Mouse (Mus musculus) cerebellum, adult 8-10 months (tissue): ENCODE measurements around the gene Shank3.

Experiments used
- DNase-seq: peaks from one replicate; pipeline ENCODE4 v3.0.0; 2022

The Shank3 gene

DNA sequence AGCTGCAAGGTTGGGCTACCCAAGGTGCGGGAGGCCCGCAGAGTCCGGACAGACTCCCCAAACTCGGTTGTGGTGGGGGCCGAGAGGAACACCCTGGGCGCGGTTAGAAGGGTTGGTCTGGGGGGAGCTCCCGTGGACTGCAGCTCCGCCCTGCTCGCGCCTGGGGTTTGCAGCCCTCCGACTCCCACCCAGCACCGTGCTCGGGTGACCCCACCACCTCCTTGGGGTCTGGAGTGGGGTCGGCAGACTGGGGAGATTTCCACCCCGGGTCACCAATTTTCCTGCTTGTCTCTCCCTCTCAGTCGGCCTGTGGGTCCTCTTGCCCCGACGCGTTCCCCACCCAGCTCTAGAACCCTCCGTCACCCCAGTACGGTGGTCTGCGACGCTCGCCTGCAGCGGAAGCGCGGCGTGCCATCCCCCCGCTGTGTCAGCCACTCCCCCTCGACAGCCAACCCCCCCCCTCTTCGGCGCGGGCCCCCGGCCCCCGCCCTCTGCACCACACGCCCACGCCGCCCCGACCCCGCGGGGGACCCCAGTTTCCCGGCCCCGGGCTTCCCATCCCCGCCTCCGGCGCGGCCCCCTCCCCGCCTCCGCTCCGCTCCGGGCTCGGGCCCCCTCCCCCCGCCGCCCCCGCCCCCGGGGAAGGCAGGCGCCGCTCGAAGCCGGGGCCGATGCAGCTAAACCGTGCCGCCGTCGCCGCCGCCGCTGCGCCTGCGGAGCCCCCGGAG is at the start of gene Shank3:
Shank3 (plus strand) TSS at position 663 of the 728 bp plus-strand sequence.
- DNase-seq = no peak

DNA sequence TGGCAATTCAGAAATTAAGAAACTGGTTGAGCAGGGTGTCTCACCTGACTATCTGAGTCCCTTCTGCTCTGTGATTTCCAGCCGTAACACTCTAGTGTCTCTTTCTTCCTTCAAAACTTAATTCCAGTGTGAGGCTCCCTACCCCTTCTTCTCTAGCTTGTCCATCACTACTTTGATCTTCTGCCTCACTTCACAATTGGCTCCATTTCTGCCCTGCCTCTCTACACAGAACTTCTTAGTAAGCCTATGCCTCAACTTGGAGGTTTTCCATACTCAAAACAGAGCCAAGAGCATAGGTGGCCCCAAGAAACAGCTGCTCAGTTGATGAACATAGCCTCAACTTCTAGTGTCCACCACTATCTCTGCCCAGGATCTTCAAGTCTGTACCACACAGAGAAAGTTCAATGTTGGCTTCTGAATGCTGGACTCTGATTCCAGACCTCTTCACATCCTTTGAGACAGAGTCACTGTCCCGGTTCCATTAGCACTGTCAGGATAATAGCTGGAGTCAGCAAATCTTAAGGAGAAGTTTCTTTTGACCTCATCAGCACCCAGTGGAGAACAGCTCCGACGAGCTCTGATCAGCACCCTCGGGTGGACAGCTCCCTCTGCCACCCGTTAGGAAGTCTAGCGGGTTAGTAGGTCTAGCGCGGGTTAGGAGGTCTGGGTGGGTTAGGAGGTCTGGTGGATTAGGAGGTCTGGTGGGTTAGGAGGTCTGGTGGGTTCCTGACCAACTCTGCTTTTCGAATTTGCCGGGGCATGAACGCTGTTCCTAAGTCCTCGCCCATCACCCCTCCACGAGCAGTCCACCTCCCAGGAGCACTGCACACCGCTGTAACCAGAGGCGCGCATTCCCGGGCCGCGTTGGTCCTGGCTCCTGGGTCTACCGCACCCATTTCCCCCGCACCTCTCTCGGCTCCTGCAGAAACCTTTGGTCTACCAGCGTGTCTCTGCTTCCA is 46.2 kb upstream of the Shank3 start:
- DNase-seq = peak; percentile 18

DNA sequence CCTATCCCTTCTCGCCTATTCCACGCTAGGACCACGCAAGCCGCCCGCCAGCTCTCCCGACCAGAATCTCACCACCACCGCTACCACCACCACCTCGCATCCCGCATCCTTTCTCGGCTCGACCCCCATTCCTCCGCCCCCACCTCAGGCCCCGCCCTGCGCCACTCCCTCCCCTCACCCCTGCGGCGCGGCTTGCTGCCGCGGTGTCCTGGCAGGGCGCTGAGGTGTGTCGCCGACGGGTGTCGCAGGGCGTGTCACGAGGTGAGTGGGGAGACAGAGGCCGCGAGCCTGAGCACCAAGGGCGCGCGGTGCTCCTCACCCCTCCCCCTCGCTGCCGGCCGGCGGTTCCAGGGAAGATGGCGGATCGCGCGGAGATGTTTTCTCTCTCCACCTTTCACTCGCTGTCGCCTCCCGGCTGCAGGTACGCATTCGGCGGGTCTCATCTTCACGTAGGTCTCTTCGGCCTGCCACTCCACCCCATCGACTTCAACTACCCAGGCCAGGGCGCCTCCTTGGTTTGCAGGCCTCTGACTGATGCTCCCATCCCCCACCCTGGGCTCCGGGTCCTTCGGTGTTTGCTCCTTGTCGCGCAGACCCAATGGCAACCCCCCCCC is 45.5 kb upstream of the Shank3 start, which contains the start of gene Mapk8ip2:
Mapk8ip2 (plus strand) TSS at position 49 of the 614 bp plus-strand sequence.
- DNase-seq = peak; percentile 79

DNA sequence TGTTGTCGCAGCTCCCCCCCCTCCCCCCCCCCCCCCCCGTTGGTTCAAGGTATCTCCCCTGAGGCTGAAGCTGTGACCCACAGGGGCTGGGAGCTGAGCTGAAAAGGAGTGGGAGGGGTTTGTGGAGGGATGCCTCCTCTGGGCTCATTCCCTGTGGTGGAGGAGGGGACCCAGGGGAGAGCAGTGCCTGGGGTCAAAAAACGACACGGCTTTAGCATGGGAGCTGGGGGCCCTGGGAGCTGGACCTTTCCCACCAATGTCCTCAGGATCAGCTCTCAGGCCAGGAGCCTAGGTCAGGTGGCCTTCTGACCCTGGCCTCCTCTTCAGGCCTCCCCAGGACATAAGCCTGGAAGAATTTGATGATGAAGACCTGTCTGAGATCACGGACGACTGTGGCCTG is 44.6 kb upstream of the Shank3 start:
- no peak for DNase-seq

DNA sequence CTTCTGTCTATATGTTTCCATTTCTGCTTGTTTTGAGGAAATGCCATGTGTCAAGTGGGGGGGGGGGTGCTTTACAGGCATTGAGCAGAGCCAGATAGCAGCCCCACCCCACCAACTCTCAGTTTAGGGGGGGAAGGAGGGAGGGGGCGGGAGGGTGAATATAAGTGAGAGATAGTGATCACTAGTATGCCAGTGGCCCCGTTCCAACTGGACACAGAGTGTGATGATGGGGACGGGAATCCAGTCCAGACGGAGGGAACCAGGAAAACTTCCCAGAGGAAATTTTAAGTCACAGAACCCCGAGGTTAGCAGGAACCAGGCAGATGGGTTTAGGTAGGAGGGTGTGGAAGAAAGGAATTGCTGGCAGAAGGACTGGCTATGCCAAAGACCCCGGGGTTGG is 43.8 kb upstream of the Shank3 start:
- peak; percentile 30 for DNase-seq

DNA sequence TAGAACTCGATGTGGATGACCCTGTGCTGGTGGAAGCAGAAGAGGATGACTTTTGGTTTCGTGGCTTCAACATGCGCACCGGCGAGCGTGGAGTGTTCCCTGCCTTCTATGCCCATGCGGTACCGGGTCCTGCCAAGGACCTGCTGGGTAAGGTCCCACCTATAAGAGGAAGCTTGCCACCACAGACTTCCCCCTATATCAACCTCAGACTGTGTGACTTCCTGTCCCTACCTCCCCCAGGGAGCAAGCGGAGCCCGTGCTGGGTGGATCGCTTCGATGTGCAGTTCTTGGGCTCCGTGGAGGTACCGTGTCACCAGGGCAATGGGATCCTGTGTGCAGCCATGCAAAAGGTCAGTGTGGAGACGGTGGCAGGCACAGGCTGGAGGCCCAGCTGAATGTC is 40.5 kb upstream of the Shank3 start:
- DNase-seq = no peak

DNA sequence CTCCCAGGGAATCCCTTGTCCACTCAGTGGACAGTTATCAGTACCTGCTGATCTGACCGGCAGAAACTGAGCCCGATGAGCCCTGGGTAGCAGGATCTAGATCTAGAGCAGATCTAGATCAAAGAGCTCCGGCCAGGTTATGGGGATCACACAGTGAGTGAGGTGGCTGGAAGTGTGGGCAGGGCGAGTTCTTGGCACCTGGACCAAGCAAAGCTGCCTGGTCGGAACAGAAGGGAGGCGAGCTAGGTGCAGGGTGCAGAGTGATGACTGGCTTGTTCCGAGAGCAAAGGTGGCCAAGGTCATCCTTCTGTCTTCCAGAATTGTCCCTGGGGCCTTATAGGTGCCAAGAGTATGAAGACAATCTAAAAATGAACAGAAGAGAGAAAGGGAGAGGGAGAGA is 39.6 kb upstream of the Shank3 start:
- DNase-seq = no peak

DNA sequence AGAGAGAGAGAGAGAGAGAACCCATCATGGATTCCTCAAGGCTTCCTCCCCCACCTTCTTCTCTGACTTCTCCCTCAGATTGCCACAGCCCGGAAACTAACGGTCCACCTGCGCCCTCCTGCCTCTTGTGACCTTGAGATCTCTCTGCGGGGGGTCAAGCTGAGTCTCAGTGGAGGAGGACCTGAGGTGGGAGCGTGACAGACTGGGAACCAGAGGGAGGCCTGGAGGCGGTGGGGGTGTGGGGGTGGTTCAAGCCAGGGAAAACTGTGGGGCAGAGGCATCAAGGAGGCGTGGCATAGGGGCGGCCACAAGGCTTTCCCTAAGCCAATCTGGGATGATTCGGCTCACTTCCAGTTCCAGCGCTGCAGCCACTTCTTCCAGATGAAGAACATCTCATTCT is 39.1 kb upstream of the Shank3 start:
- peak; percentile 58 for DNase-seq

DNA sequence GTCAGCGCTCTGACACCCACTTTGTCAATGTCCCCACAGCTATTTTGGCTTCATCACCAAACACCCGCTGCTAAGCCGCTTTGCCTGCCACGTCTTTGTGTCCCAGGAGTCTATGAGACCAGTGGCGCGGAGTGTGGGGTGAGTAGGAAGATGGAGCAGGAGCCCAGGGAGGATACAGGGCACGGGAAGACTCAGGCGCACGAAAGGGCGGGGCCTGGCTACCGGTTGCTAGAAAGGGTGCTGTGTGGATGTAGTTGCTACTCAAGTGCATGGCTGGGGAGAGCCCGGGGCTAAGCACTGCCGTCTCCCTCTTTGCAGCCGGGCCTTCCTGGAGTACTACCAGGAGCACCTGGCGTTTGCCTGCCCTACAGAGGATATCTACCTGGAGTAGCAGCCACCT is 38.1 kb upstream of the Shank3 start:
- DNase-seq = no peak

DNA sequence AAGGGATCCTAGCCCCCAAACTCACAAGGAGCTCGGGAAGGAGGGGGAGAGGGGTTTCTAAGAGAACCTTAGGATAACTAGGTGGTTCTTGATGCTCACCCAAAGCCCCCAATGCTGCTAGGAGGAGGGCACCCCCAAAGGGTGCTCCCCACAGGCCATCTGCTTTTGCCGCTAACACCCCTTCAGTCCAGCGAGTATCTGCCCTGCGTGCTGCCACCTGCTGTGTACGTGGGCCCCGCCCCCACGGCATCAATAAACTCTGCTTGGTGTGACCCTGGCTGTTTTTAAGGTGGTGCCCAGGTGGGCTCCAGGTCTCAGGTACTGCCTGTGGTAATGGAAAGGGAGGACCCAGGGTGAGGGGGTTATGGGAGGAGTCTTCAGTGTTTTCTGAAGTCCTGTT is 37.2 kb upstream of the Shank3 start:
- DNase-seq = no peak

DNA sequence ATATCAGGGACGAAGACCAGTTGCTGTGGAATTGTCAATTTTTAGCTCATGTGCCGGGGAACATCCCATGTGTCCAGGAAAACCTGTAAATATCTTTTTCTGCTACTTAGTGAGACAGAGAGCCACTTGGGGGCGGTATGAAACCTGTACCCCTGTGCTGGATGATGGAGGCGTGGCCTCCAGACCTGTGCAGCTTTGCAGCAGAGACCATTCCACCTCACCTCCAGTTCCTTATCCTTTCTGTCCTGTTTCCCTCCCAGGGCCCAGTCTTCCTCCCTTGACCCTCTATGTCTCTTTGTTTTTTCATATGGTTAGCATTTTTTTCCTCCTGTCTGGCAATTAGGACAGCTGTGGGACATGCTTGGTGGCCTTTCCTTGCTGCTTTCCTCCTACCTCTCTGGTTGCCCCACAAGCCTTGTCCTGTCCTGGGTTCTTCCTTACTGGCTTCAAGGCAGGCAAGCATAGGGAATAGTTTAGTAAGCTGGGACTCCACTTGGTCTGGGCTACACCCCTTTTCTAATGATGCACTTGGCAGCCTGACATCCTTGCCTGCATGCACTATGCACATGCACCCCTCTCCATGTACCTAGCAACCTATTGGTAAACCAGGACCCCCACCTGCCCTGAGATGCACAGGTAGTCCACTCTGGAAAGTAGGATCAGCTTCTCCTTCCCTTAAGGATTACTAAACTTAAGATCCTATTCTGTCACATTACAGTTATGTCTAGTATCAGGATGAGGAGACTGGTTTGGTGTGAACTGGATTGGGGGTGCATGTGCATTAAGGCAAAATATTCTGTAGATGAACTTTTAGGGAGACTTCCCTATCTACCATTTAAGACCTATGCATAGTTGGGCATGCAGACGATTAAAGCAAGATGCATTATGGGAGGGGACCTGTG is 35.8 kb upstream of the Shank3 start:
- DNase-seq = no peak

DNA sequence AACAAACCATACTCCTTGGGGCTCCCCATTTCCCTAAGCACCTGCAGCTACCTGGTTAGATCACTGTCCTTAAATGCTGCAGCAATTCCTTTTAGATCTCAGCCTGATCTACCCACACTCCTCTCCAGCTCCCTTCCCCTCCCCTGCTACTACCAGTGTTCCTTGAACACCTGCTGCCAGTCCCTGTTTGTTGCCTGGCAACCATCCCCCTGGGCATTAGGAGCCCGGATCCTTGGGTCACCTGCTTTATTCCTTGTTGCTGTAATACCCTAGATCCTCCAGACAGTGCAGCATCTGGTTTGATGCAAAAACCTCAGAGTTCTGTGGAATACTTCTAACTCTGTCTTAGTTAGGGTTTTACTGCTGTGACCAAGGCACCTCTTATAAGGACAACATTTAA is 34.4 kb upstream of the Shank3 start:
- DNase-seq = no peak

DNA sequence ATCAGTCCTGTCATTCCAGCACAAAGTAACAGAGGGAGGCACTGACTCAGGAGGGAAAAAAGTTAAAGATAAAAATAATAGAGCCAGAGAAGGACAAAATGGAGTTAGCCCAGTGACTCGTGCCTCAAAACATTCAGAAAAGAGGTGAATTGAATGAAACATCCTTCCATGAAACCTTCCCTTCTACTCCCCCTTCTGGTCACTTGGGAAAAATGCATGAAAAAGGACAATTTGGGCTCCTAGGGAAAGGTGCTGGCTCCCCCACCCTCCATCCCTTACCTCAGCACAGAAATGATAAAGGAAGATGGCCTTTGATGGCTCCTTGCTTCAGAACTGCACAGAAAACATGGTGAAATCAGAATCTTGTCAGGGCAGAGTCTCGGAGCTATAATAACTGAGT is 30.8 kb upstream of the Shank3 start:
- no peak for DNase-seq

DNA sequence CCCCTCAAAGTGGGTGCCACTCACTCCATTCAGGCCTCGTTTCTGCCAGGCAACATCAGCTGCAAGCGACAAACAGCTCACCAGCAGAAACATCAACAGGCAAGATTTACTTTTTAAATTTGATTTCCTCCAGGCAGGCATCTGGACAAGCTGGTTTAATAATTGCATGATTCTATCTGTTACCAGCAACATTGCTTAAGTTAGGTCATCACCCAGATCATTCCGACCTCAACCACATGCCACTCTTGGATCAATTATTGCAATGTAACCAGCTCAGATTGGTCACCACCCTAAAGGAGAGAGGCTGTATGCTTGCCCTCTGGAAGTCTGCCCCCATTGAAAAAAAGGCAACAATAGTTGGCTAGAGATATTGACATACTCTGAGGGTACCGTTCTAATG is 27.9 kb upstream of the Shank3 start:
- DNase-seq = no peak

DNA sequence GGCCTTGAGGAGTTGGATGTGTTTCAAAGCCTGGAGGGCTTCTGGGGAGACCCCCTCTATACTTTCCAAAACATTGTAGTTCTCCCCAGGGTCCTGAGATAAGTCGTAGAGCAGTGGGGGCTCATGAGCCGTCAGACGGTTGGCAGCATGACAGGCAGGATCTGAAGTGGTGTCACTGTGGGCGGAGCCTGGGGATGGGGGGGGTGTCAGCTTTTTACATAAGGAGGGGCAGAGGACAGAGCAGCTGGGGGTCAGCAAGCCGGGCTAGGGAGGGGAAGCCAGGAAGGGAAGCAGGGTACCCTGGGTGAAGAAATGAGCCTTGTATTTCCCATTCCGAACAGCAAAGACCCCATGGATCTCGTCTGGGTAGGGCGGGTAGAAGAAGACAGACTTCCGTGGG is 26.1 kb upstream of the Shank3 start:
- no peak for DNase-seq

DNA sequence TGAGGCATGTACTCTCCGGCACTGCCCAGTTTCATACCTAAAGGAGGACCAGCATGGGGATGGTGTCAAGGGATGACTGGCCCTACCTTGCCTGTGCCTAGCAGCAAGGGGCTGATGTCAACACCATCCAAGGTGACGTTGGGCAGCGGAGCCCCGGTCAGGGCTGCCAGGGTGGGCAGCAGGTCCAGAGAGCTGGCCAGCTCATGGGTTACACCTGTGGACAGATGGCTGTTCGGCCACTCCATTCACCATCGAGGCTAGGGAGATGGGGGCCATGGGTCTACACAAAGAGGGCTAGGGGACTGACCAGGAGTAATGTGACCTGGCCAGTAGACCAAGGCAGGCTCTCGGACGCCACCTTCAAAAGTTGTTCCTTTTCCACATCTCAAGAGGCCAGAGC is 25.5 kb upstream of the Shank3 start:
- DNase-seq = no peak

DNA sequence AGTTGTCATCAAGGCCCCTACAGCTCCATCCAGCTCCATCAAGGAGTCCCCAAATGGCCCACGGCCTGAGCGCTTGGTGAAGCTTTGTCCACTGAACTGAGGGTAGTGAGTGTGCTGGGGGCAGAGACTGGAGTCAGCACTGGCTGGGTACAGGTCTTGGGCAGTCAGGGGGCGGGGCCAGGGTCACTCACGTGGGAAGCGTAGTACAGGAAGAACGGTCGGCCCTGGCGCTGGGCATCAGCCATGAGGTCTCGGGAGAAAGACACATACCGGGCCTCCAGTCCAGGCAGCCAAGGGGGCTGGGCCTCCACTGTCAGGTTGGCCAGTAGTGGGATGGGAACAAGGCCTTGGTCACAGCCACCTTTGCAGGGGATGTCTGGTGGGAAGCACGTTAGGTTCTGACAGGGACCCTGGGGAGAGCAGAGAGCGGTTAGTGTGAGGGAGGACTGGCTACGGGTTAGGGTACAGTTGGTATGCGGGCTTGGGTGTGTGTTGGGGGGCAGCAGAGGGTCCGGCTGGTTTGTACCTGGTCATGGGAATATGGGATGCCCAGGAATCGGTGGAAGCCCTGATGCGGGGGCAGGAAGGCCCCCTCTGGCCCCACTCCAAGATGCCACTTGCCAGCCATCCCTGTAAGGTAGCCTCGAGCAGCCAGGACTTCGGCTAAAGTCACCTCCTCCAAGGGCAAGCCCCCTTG is 24.7 kb upstream of the Shank3 start:
- no peak for DNase-seq

DNA sequence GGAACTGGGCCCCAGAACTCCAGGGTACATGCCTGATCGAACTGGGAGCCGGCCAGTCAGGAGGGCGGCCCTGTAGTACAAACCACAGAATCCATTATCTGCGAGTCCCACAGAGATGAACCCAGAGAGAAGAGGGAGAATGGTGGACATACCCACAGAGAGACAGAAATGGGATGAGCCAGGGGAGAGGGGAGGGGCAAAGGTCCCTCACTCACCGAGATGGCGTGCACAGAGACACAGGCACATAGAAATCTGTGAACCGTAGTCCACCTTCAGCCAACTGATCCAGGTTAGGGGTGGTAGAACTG is 24.2 kb upstream of the Shank3 start:
- DNase-seq = no peak

DNA sequence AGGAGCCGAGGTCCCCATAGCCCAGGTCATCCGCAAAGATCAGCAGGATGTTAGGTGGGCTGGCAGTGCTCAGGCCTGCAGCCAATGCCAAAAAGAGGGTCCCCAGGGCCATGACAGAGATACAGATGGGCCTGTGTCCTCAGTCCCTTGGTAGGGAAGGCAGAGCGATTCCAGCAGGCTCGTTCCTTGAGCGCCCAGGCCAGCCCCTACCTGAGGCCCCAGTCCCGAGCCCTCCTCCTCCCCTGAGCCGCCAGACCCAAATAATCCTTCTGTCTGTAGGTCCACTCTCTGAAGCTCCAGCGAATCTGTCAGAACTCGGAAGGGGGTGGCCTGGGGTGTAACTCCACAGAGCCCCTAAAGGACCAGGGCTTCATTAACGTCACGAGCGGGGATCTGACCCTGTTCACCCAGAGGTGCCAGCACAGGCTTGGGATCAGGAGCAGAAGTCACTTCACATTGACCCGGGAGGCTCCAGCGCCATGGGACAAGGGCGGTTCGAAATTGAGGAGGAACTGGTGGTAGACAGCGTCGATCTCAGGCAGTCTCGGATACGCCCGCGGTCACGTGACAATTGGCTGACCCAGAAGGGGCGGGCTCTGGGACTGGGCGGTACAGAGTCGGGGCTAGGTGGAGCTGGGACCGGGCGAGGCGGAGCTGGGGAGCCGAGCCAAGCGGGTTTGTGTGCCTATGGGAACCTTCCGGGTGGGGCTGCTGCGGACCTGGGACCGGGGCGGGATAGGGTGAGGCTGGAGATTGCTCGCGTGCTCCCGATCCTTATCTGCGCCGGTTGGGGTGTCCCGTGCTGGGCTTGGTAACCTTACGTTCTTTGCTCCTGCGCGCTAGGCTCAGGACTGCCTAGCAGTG is 23.6 kb upstream of the Shank3 start:
- peak; percentile 94 for DNase-seq

DNA sequence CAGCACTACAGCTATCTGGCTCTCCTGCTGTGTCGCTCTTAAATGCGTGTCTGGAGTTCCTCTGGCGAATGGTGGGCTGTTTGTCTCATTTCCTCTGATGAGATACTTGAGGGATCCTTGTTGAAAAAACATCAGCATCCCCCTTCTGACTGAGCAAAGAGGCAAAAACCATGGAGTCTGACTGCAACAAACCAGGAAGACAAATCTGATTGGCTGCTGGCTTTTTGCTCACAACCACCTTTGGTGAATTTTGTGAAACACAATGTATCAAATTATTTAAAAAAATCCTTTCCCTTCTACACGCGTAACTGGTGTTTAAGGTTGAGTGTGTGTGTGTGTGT is 23.0 kb upstream of the Shank3 start:
- DNase-seq = no peak

DNA sequence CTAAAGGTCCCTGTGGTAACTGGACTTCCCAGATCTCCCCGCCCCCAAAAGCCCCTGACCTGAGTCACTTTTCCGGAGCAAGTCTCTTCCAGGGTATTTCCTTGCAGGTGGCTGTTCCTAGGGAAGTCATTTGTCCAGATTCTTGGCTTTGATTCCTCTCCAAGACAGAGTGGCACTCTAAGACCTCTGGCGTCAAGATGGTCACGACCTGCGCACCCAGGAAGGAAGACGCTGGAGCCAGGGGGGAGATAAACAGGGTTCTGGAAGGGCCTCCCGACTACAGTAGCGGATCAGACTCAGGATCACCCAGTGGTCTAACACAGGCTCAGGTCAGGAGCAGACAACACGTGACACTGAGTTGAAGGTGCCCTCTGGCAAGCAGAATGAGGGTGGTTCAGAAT is 22.3 kb upstream of the Shank3 start, which contains the start of gene Arsa:
Arsa (minus strand) TSS at position 335 of the 401 bp plus-strand sequence.
- DNase-seq = no peak
